Mouse (Mus musculus): Measurements from ENCODE around the gene Capza2.

Gene Capza2

GRCm38 (mm10) chr6:17635615-17636284 is at the start of gene Capza2:
Gene Capza2, plus strand, starts transcription at chr6:17636234.
- DNase-seq (ENCODE audit: low spot score in 2 of 2) = no peak

GRCm38 (mm10) chr6:17589049-17589952 is 46.7 kb upstream of the Capza2 start:
- DNase-seq (ENCODE audit: low spot score in 2 of 2) = peak; percentile 83 to 87

- DNase-seq (ENCODE audit: low spot score in 2 of 2) = no peak
Observed at GRCm38 (mm10) chr6:17589953-17590627, 45.9 kb upstream of the Capza2 start.

- no peak for DNase-seq (ENCODE audit: low spot score in 2 of 2)
Observed at GRCm38 (mm10) chr6:17593971-17594370, 42.1 kb upstream of the Capza2 start.

GRCm38 (mm10) chr6:17595712-17596462 is 40.1 kb upstream of the Capza2 start:
- peak in 1 of 2 experiments; percentile 34 for DNase-seq (ENCODE audit: low spot score in 2 of 2)

- no peak for DNase-seq (ENCODE audit: low spot score in 2 of 2)
Observed at GRCm38 (mm10) chr6:17599373-17599772, 36.7 kb upstream of the Capza2 start.

GRCm38 (mm10) chr6:17601526-17601925 is 34.5 kb upstream of the Capza2 start:
- no peak for DNase-seq (ENCODE audit: low spot score in 2 of 2)

GRCm38 (mm10) chr6:17606915-17607314 is 29.1 kb upstream of the Capza2 start:
- no peak for DNase-seq (ENCODE audit: low spot score in 2 of 2)

GRCm38 (mm10) chr6:17611352-17612010 is 24.6 kb upstream of the Capza2 start:
- no peak for DNase-seq (ENCODE audit: low spot score in 2 of 2)

- DNase-seq (ENCODE audit: low spot score in 2 of 2) = no peak
Observed at GRCm38 (mm10) chr6:17612652-17613051, 23.4 kb upstream of the Capza2 start.

- DNase-seq (ENCODE audit: low spot score in 2 of 2) = no peak
Observed at GRCm38 (mm10) chr6:17620823-17621222, 15.2 kb upstream of the Capza2 start.

GRCm38 (mm10) chr6:17621436-17621835 is 14.6 kb upstream of the Capza2 start:
- DNase-seq (ENCODE audit: low spot score in 2 of 2) = no peak

GRCm38 (mm10) chr6:17628701-17629455 is 7.2 kb upstream of the Capza2 start:
- DNase-seq (ENCODE audit: low spot score in 2 of 2) = peak; percentile 53 to 67

GRCm38 (mm10) chr6:17629756-17630155 is 6.3 kb upstream of the Capza2 start:
- no peak for DNase-seq (ENCODE audit: low spot score in 2 of 2)

GRCm38 (mm10) chr6:17631611-17632010 is 4.4 kb upstream of the Capza2 start:
- no peak for DNase-seq (ENCODE audit: low spot score in 2 of 2)

- DNase-seq (ENCODE audit: low spot score in 2 of 2) = no peak
Observed at GRCm38 (mm10) chr6:17633819-17634218, 2.2 kb upstream of the Capza2 start.

GRCm38 (mm10) chr6:17634992-17635391 is 1.0 kb upstream of the Capza2 start:
- DNase-seq (ENCODE audit: low spot score in 2 of 2) = no peak

- peak; percentile 96 to 97 for DNase-seq (ENCODE audit: low spot score in 2 of 2)
Observed at GRCm38 (mm10) chr6:17636764-17637170, 733 bp downstream of the Capza2 start.

GRCm38 (mm10) chr6:17637205-17638203 is 1.5 kb downstream of the Capza2 start:
- DNase-seq (ENCODE audit: low spot score in 2 of 2) = peak; percentile 66 to 71

All from right cerebral cortex, postnatal 10 days (tissue).